Mouse (Mus musculus) midbrain, embryonic 10.5 days (tissue): ENCODE results near the gene Icosl. TPM values are rescaled to one million over a fixed set of nuclear protein-coding genes. Genes with fewer than 3 reads are reported as not detected.
"Not testable (repeated sequence)": the region's sequence is repeated elsewhere in the genome, so short reads cannot be mapped to it uniquely, and the experiment has no call there.

Experiments
- DNase-seq: peaks from one replicate; pipeline ENCODE4 v3.0.0-alpha.2; 2017; ENCODE audit warnings: low spot score
- H3K27ac ChIP-seq: fragments of 300-500 bp; sonication (generic); replicated peaks from 2 replicates; pipeline ENCODE4 v1.5.1; 2016; ENCODE audit warnings: mild to moderate bottlenecking
- H3K27me3 ChIP-seq: fragments of 300-500 bp; sonication (generic); 2 replicates; pipeline ENCODE4 v1.6.1; 2016; ENCODE audit warnings: low read depth, mild to moderate bottlenecking; ENCODE audit not compliant: poor library complexity, severe bottlenecking
- H3K36me3 ChIP-seq: fragments of 300-500 bp; sonication (generic); 2 replicates; pipeline ENCODE4 v1.6.1; 2016; ENCODE audit warnings: mild to moderate bottlenecking, moderate library complexity
- H3K4me1 ChIP-seq: fragments of 300-500 bp; sonication (generic); 2 replicates; pipeline ENCODE4 v1.6.1; 2016
- H3K4me3 ChIP-seq: fragments of 300-500 bp; sonication (generic); 2 replicates; pipeline ENCODE4 v1.5.1; 2016; ENCODE audit warnings: mild to moderate bottlenecking, moderate library complexity
- H3K9me3 ChIP-seq: fragments of 300-500 bp; sonication (generic); replicated peaks from 2 replicates; pipeline ENCODE4 v1.6.1; 2016; ENCODE audit warnings: mild to moderate bottlenecking
- WGBS: fragments of 180-500 bp; shearing (Covaris S2); methylation state at CpG from one replicate; pipeline ENCODE4 v1.1.7; 2016; 5-methylcytosine and 5-hydroxymethylcytosine counted together
- polyA plus RNA-seq: library from polyadenylated mRNA; unstranded; fragments of >200 nt; fragmentation: Nextera tagmentation; extraction: Ambion mirVana; gene quantifications from 2 replicates; pipeline ENCODE4 v1.2.1, GENCODE M21; 2016

The Icosl gene
- polyA plus RNA-seq, 1 experiment from 2014 or later, result 2.6 TPM

DNA sequence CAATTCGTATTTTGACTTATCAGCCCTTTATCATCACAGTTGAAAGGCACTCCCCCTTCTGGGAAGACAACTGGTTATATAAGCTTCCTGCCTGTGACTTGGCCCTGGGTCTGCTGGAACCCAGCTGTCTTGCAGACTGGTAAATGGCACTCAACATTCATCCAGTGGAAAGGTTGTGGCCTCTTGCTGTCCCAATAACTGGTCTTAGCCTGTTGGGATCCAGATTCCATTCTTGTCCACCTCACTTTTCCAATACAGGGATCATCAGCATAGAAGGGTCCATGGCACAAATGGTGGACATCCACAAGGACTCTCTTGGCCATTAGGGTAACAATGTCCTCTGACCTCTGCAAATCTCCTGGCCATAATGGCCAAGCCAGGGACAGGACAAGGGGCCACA is 15.0 kb downstream of the Icosl start:
- Histone ChIP-seq H3K4me3 (no peak overlapping the region), H3K36me3 (no peaks in the 10 kb centered on the region), H3K27ac (no peak overlapping the region), H3K4me1 (no peaks in the 10 kb centered on the region), H3K9me3 (no peaks in the 10 kb centered on the region), H3K27me3 (no peaks in the 10 kb centered on the region)
- no peak for DNase-seq
- WGBS, result 74% methylated on average over 1 of the region's 1 CpGs

DNA sequence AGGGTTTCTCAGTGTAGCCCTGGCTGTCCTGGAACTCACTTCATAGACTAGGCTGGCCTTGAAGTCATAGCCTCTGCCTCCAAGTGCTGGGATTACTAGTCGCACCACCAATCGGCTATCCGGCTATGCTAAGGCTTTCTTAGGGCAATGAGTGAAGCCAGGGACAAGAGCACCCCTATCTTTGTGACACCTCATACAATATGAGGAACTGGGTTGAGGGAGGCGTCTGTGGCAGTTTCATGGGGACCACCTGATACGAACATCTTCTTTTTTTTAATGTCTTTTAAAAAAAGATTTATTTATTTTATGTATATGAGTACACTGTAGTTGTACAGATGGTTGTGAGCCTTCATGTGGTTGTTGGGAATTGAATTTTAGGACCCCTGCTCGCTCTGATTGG is 16.6 kb downstream of the Icosl start:
- Histone ChIP-seq H3K36me3 (no peaks in the 10 kb centered on the region), H3K27ac (no peak overlapping the region), H3K9me3 (no peaks in the 10 kb centered on the region), H3K4me3 (no peak overlapping the region), H3K27me3 (no peaks in the 10 kb centered on the region), H3K4me1 (no peaks in the 10 kb centered on the region)
- DNase-seq, result no peak
- 94% methylated on average over 6 of the region's 6 CpGs for WGBS

DNA sequence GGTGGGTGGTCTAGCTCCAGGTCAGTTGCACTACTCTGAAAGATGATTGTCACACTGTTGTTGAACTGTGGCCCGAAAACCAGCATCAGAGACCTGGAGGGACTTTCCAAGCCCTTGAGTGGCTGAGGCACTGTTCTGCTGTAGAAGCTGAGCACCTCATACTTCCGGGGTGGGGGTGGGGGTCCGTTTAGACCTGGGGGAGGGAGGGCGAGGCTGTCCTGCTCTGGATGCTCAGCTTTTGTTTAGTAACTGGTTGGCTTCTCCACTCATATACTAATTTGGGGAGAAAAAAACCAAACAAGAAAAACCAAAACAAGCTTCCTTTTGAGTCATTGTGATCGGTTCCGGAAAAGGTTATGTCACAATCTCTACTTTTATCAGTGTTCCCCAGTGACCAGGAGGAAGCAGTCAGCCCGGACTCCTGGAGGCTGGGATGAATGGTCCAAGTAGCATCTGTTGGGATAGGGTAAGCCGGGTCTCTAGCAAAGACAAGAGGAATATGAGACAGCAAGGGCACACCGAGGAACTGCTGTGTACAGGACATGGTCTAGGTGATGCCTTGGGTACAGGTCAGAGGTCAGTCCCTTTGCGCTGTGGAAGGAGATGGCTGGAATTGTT is 17.5 kb downstream of the Icosl start:
- WGBS, result 82% methylated on average over 10 of the region's 10 CpGs
- H3K27ac ChIP-seq, result no peak overlapping the region
- H3K36me3 ChIP-seq, result no peaks in the 10 kb centered on the region
- H3K4me1 ChIP-seq, result no peaks in the 10 kb centered on the region
- H3K27me3 ChIP-seq, result no peaks in the 10 kb centered on the region
- H3K4me3 ChIP-seq, result no peak overlapping the region
- no peaks in the 10 kb centered on the region for H3K9me3 ChIP-seq
- DNase-seq, result no peak

DNA sequence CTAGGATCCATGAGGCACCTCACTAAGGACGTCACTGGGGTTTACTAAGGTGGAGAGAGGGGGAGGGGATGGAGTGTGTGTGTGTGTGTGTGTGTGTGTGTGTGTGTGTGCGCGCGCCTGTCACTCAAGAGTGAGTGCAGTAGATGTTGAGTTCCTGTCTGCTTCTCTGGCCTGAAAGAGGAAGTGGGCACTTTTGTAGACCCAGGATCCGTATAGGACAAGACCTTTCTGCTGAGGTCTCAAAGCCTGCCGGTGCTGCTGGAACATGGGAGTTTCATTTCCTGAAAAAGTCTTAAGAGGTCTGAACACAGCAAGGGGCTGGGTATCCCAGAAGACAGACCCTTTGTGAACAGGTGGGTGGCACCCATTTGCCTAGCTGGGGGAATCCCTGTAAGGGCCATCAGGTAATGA is 18.0 kb downstream of the Icosl start:
- no peak for DNase-seq
- WGBS, result 92% methylated on average over 6 of the region's 6 CpGs
- Histone ChIP-seq H3K4me1 (no peaks in the 10 kb centered on the region), H3K9me3 (no peaks in the 10 kb centered on the region), H3K27ac (no peak overlapping the region), H3K4me3 (no peak overlapping the region), H3K36me3 (no peaks in the 10 kb centered on the region), H3K27me3 (no peaks in the 10 kb centered on the region)

DNA sequence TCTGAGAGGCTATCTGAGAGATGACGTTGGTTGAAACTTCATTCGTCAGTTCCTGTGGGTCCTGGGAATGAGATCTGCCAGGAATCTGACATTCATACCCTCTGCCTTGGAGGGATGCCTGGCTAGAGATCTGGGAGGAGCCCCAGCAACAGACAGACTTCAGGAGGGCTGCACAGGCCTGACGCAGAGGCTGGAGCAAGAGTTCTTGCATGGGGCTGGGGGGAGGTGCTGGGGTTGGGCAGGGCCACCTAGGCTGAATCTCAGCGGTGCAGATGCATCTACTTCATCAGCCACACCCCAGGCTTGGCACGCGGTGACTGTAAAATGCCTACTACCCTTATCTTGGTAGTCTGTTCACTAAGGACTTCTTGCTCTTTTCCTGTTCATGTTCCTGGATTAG is 21.1 kb downstream of the Icosl start:
- no peak for DNase-seq
- no peak overlapping the region for H3K4me3 ChIP-seq
- no peaks in the 10 kb centered on the region for H3K9me3 ChIP-seq
- no peaks in the 10 kb centered on the region for H3K36me3 ChIP-seq
- no peaks in the 10 kb centered on the region for H3K27me3 ChIP-seq
- WGBS, result 68% methylated on average over 6 of the region's 6 CpGs
- H3K4me1 ChIP-seq, result no peaks in the 10 kb centered on the region
- no peak overlapping the region for H3K27ac ChIP-seq

DNA sequence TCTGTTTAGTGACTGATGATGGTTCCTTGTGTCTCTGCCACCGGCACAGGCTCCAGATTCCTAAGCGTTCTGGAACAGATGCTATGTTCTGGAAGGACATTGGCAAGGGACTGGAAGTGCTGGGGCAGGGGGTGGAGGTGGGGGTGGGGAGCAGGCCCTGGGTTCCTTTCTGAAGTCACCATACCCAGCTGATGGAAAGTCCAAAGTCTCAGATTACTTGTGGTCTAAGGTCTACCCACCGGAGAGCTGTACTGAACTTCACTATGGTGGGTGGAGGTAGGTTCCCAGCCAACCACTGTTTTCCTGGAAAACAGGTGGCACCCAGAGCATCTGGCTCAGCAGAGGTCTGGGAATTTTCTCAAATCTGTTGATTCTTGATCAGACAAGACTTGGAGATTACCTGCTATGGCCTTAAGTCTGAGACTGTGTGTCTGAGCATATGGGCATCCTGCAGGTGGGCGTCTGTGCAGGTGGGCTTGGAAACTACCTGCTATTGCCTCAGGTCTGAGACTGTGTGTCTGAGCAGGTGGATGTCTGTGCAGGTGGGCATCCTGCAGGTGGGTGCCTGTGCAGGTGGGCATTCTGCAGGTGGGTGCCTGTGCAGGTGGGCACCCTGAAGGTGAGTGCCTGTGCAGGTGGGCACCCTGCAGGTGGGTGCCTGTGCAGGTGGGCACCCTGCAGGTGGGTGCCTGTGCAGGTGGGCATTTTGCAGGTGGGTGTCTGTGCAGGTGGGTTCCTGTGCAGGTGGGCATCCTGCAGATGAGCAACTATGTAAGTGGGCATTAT is 21.8 kb downstream of the Icosl start:
- no peaks in the 10 kb centered on the region for H3K36me3 ChIP-seq
- H3K9me3 ChIP-seq, result no peaks in the 10 kb centered on the region
- no peak for DNase-seq
- no peak overlapping the region for H3K27ac ChIP-seq
- H3K4me3 ChIP-seq, result no peak overlapping the region
- no peaks in the 10 kb centered on the region for H3K27me3 ChIP-seq
- 84% methylated on average over 4 of the region's 4 CpGs for WGBS
- no peaks in the 10 kb centered on the region for H3K4me1 ChIP-seq

DNA sequence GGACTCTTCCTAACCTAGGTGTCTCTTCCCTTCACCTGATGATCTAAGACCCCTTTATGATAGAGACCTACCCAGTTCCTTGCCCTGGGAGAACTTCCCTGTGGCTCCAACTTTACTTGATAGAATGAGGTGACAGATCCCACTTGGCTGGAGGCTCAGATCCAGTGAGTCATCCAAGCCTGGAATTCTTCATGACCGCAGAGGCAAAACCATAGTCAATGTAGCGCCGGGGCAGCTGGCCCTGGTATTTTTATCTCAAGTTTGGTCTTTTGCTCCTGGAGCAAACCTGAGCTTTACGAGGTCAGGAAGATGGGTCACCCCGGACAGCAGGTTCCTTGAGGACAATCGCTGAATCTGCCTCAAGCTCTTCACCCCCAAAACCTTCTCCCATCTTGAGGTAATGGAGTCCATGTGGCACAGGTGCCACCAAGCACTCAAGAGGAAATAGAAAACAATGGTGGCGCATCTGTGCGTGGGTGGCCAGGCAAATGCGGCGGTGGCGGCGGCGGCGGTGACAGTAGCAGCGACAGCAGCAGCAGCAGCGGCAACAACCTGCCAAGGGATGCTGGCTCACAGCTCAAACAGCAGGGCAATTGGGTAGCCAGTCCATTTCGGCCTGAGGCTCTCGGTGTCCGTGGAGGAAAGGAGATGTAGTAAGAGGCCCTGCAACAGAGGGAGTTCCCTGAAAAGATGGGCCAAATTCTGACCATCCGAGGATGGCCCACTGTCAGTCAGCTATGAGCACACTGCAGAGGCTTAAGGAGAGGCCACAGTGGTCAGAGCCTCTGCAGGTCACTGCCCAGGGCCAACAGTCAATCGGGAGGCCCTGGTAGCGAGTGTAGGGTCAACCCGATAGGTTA is 23.0 kb downstream of the Icosl start:
- Histone ChIP-seq H3K4me3 (no peak overlapping the region), H3K9me3 (no peaks in the 10 kb centered on the region), H3K4me1 (no peaks in the 10 kb centered on the region), H3K36me3 (no peaks in the 10 kb centered on the region), H3K27me3 (no peaks in the 10 kb centered on the region), H3K27ac (no peak overlapping the region)
- WGBS, result 90% methylated on average over 23 of the region's 23 CpGs
- no peak for DNase-seq

DNA sequence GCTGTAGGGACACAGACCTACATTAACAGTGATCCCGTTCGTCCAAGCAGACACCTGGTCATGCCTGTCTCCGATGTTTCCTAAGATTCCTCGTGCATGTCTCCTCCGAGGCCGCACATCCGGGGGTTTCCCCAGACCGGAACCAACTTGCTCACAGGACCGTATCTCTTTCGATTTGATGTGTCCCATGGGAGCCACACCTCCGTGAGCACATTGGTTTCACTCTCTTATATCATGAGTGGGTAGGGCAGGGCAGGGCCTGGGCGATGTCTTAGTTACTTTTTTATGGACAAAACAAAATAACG is 23.6 kb downstream of the Icosl start:
- no peaks in the 10 kb centered on the region for H3K27me3 ChIP-seq
- 90% methylated on average over 13 of the region's 13 CpGs for WGBS

DNA sequence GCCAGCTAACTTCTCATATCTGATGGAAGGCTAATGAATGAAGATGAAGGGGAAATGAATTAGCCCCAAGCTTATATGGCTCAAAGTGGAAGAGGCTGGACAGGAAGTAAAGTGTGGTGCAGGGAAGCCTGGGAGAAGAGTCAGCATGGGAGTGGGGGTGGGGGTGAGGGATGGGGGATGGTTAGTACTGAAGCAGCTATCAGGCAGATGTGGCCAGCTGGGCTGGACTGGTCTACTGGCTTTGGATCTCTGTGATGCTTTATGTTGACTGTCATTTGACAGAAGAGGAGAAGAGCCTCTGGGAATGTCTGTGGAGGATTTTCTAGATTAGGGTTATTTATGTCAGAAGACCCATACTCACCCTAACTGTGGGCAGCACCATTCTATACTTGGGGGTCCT is 26.1 kb downstream of the Icosl start:
- Histone ChIP-seq H3K27me3 (no peaks in the 10 kb centered on the region), H3K4me1 (no peaks in the 10 kb centered on the region), H3K4me3 (no peak overlapping the region), H3K27ac (no peak overlapping the region), H3K36me3 (no peaks in the 10 kb centered on the region), H3K9me3 (no peaks in the 10 kb centered on the region)
- DNase-seq, result no peak

More for the DNA sequence above, 23.6 kb downstream of the Icosl start:
- Histone ChIP-seq H3K4me3 (no peak overlapping the region), H3K4me1 (no peaks in the 10 kb centered on the region), H3K27ac (no peak overlapping the region), H3K36me3 (no peaks in the 10 kb centered on the region), H3K9me3 (no peaks in the 10 kb centered on the region)
- no peak for DNase-seq

DNA sequence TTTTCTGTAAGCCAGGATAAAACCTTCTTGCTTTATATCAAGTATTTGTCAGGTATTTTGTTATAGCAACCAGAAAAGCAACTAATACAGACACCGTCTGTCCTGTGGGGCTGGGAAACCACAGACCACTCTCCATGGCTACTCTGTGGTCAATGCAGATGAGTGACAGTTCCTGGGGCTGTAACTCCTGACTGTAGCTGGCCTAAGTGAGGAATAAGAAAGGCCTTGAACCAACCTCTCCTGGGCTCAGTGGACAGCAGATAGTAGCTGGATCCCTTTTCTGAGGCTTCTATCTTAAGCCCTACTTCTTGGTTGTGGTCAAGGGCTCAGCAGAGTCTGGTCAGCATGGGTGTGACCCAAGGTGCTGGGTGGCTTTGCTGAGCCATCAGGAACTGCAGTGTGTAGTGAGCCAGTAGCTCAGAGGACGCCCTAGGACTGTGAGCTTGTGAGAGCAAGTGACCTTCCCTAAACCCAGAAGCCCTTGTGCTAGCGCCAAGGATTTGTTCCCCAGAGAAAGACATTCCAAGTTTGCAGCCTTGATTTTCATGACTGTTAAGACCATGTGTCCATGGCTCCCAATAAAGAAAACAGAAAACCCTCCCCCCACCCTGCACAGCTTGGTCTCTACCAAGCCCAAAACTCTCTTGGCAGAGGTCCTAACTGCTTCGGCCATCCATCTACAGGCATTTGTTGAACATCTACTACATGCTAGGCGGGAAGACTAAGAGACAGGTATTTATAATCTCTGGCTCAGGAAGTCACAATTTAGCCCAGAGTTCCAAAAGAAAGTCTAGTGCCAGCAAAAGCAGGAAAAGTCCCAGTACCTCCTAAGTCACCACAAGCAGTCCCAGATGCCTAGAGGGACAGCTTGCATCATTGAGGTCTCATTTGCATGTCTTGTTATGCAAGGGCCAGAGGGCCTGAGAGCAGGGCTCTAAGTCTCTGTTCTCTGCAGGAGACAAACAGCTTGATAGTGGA is 27.1 kb downstream of the Icosl start:
- DNase-seq, result no peak
- H3K9me3 ChIP-seq, result no peaks in the 10 kb centered on the region
- no peaks in the 10 kb centered on the region for H3K27me3 ChIP-seq
- WGBS, result 85% methylated on average over 5 of the region's 5 CpGs
- H3K4me1 ChIP-seq, result peaks cover 6% of the 10 kb centered on the region
- no peaks in the 10 kb centered on the region for H3K36me3 ChIP-seq
- no peak overlapping the region for H3K4me3 ChIP-seq
- no peak overlapping the region for H3K27ac ChIP-seq

DNA sequence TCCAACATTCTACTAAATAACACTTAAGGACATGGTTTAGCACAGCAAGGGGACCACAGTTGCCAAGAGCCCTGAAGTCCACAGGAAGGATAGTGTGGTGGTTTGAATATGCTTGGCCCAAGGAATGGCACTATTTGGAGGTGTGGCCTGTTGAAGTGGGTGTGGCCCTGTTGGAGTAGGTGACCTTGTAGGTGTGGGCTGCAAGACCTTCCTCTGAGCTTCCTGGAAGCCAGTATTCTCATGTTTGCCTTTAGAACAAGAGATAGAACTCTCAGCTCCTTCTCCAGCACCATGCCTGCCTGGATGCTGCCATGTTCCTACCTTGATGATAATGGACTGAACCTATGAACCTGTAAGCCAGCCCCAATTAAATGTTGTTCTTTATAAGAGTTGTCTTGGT is 30.8 kb downstream of the Icosl start:
- H3K27me3 ChIP-seq, H3K9me3 ChIP-seq, DNase-seq, H3K27ac ChIP-seq, H3K36me3 ChIP-seq, H3K4me3 ChIP-seq: not testable (repeated sequence)
- peaks cover 13% of the 10 kb centered on the region for H3K4me1 ChIP-seq

DNA sequence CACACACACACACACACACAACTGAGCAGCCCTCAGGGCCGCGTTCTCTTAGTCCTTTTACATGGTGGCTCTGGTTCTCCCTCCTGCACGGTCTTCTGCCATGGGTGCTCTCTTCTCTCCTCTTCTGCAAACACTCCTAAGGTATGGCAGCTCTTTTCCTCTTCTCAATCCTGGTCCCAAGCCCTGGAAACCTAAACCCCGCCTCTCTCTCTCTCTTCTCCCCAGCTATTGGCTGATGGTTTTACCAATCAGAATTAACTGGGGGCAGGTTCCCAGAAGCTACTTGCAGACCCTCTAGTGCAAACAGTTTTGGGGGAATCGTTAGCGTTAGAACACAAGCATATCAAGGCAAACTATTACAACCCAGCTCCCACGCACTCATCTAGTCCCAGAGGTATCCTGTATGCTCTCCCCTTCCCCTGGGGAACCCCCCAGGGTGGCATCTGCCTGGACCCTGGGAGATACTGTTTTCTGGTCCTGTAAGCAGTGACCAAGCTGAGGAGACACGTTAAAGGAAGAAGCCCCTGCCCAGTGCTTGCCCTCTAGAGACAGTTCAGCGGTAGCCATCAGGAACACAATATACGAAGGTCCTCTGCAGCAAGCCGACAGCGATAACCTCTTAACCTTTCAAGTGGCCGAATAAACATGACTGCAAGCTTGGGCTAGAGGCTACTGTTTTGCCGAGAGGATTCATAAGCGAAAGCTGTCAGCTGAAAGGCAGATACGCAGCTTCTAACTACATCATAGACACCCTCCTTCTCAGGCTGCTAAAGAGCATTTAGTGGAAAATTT is 32.1 kb downstream of the Icosl start:
- 31% methylated on average over 16 of the region's 16 CpGs for WGBS
- Histone ChIP-seq H3K4me3 (peak overlapping the region; percentile 44), H3K9me3 (no peaks in the 10 kb centered on the region), H3K27me3 (no peaks in the 10 kb centered on the region), H3K27ac (peak overlapping the region; percentile 47; the same call in 1 of the 2 replicates), H3K4me1 (peaks cover 13% of the 10 kb centered on the region), H3K36me3 (no peaks in the 10 kb centered on the region)
- DNase-seq, result peak; percentile 22
